Mouse (Mus musculus): ENCODE measurements around the gene Gm28043.
"Not testable (repeated sequence)": the region's sequence is repeated elsewhere in the genome, so short reads cannot be mapped to it uniquely, and the experiment has no call there.

Gm28043 gene

GRCm38 (mm10) chr17:29614115-29615023 lies at the start of gene Gm28043, which contains the start of gene Rnf8:
Gene Gm28043 (plus strand): TSS chr17:29614876.
Gene Rnf8 (plus strand): TSS chr17:29614790.
- DNase-seq: peak; percentile 91

DNA sequence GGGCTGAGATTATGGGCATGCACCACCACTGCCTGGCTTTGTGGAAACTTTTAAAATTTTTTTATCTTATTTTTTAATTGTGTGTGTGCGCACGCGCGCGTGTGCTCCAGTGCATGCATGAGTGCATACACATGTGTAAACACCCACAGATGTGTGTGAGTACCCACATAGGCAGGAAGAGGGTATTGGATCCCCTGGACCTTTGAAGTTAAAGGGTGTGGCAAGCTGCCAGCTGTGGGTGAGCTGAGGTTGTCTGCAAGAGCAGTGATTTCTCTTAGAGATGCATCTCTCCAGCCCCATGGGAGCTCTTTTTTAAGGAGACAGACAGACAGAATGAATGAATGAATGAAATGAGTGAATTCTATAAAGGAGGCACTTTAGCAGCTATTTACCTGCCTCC lies 49.2 kb upstream of the Gm28043 start:
- DNase-seq: no peak

DNA sequence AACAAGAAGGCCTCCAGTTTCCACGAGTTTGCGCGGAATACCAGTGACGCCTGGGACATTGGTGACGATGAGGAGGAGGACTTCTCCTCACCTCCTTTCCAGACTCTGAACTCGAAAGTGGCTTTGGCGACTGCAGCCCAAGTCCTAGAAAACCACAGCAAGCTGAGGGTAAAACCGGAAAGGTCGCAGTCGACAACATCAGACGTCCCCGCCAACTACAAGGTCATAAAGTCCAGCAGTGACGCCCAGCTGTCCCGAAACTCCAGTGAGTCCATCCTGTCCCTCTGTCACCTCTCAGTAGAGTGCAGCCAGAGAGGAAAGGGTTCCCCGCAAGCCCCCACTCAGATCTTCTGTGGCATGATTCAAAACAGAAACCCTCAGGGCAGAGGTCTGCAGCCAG lies 46.2 kb upstream of the Gm28043 start:
- no peak for DNase-seq

DNA sequence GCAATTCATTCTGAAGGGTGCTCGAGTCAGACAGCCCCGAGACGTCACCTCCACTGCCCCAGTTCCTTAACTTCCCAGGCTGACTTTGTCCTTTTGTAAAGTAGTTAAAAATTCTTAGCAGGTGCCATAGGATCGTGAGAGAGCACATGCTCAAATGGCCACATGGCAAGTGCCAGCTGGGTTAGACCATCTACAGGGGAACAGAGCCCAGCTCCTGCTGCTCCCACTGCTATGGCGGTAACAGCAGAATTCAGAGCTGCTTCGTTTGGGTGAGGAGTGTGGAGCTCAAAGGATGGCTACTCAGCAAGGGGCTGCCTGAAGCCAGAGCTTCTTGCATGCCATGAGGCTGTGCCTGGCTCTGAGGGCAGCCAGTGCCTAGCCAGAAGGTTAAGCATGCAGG lies 44.8 kb upstream of the Gm28043 start:
- peak; percentile 20 for DNase-seq

GRCm38 (mm10) chr17:29579579-29580126 lies 35.0 kb upstream of the Gm28043 start:
- DNase-seq: no peak

GRCm38 (mm10) chr17:29583569-29583968 lies 31.1 kb upstream of the Gm28043 start:
- no peak for DNase-seq

GRCm38 (mm10) chr17:29584306-29584705 lies 30.4 kb upstream of the Gm28043 start:
- DNase-seq: no peak

GRCm38 (mm10) chr17:29584737-29585136 lies 29.9 kb upstream of the Gm28043 start:
- DNase-seq: no peak

- no peak for DNase-seq
These were observed 29.2 kb upstream of the Gm28043 start for GRCm38 (mm10) chr17:29585446-29585845.

- DNase-seq: no peak
These were observed 27.8 kb upstream of the Gm28043 start for GRCm38 (mm10) chr17:29586921-29587320.

DNA sequence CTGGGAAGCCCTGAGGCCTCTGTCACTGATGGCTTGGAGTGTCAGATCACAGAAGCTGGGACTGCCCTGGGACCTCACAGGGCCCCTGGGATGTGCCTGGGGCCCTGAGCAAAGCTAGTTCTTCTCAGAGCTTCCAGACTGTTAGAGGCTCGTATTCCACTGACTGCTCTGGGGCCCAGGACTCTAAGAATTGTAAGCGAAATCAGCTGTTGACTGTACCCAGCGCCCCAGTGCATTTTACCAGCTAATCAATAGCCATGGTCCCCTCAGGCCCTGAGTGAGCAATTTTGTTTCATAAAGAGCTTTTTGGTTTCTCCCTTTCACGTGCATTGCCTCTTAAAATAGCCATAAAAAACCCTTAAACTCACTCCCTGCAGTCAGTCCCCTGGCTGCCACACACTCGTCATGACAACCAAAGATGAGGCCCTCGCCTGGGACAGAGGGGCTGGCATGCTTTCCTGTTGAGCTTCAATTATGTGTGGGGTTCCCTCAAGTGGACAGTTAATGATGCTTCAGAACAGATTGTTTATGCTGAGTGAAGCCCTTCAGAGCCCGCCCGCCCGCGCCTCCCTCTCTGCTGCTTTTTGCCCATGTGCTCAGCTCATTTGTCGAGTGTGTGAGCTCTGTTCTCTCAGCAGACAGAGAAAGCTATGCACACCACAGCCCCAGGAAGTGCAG lies 25.3 kb upstream of the Gm28043 start:
- DNase-seq: no peak

DNA sequence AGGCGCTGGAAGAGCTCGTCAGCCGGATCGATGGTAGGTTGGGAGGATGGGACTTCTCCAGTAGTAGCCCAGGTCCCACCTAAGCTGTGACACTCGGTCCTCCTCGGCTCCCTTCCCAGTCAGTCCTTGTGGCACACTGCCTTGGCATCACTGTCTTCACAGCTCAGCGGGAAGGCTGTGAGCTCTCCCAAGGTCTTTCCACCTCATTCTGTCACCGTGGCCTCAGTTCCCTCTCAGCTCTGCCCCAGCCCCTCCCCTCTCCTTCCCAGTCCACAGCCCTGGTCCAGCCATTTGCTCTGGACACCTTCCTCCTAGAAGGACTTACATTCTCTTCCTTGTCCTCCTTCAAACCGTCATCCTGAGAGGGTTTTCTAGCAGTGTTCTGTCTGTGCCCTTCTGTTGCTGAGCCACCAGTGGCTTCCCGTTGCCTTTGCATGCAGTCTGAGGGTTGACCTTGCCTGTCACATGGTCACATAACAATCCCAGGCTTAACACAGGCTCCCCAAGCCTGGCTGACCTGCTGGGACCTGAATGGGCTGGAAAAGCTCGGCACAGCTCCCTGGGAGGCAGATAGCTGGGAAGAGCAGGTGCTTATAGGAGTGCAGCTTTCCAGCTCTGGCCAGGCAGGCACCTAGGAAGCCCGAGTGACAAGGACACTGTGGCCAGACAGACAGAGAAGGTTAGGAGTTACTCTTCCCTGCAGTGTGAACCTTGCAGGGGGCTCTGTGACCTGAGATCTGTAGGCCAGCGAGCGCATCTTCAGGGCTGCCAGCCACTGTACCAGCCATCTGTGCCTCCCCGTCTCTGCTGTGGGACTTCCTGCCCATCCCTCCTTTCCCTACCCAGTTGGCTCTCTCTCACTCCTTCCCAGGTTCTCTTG lies 18.5 kb upstream of the Gm28043 start:
- DNase-seq: peak; percentile 63

DNA sequence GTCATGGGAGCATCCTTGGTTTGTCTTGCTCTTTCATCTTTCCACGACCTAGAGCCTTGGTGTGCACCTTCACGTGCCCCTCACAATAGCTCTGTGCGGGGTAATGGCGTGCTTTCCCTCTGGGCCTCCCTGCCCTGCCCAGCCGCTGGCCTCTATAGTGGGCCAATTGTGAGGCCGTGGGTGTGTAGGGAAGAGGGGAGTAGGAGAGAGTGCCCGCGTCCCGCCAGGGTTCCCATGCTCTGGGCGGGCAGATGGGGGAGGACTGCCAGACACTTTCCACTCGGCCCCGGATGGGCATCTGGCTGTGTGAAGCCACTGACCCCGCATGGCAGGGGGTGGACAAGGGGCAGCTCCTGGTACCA lies 17.9 kb upstream of the Gm28043 start:
- DNase-seq: no peak

DNA sequence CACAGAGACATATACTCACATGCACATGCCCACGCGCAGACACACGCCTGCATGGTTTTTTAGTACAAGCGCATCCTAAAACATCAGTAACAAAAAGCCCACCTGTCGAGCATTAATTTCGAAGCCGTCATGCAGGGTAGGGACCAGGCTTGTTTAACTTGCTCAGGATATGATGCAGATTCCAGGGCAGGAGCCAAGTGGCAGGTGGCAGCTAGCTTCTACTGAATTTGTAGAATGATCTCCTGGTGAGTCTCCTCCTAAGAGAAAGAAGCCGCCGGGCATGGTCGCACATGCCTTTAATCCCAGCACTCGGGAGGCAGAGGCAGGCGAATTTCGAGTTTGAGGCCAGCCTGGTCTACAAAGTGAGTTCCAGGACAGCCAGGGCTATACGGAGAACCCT lies 15.6 kb upstream of the Gm28043 start:
- DNase-seq: no peak

GRCm38 (mm10) chr17:29599537-29599936 lies 15.1 kb upstream of the Gm28043 start:
- no peak for DNase-seq

GRCm38 (mm10) chr17:29601391-29601790 lies 13.3 kb upstream of the Gm28043 start:
- DNase-seq: no peak

DNA sequence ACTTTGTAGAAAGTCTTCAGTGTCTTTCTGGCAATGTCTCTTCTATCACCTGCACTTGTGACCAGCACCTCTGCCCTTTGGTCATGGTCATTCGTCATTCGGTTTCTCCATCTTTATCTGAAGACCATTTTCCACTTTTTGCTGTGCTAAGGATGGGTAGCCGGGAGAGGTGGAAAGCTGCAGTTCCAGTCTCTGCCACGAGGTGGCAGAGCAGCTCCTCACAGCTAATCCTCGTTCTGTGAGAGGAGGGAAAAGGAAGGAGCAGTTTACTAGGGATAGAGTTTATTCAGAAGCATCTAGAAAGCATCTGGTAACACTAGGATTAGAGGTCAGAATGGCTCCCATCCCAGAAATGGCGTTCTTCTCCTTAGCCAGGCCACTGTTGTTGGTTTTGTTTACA lies 11.4 kb upstream of the Gm28043 start:
- peak; percentile 74 for DNase-seq

DNA sequence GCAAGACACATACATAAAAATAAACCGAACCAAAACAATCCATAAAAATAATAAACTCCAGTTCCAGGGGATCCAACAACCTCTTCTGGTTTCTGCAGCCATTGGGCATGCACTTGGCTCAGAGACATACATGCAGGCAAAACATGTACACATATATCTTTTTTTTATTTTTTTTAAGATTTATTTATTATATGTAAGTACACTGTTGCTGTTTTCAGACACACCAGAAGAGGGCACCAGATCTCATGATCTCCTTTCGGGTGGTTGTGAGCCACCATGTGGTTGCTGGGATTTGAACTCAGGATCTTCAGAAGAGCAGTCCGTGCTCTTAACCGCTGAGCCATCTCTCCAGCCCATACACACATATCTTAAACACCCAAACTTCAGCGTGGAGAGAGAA lies 1.2 kb upstream of the Gm28043 start:
- DNase-seq: not testable (repeated sequence)

DNA sequence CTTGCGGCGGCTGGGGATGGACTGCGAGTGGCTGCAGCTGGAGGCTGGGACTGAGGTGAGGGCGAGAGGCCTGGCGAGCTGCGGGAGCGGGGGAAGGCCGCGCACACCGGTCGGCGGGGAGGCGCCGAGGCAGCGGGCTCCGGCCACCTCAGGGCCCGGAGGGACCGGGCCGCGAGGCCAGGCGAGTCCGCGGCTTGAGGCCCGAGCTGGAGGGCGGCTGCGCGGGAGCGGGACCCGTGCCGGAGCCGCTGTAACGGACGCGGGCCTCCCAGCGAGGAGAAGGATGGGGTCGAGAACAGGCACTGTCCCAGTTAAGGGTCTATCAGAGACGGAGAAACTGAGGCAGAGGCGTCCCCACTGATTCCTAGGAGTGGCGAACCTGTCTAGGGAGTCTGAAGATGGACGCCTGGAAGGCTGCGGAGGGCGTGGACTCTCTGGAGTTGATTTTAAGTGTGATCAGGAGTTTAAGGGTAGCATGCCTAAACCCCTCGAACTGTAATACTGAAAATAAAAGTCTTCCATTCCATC lies 412 bp downstream of the Gm28043 start:
- DNase-seq: no peak

- DNase-seq: no peak
These were observed 940 bp downstream of the Gm28043 start for GRCm38 (mm10) chr17:29615616-29616015.

DNA sequence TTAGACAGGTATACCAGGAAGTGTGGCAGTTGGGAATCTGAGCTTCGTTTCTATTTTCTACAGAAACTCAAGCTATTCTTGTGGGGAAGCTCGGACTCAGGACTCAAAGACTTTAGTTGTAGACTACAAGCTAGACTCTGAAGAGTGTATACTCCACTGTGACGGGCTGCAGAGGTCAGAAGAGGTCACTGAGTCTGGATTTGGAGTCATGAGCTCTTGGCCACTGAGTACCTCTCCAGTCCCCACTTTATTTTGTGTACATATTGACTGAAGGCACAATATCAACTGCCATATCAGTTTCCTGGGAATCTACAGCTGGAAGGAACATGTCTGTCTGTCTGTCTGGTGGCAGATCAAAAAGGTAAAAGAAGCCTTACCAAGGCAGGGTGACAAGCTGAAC lies 4.6 kb downstream of the Gm28043 start:
- no peak for DNase-seq

GRCm38 (mm10) chr17:29623488-29623887 lies 8.8 kb downstream of the Gm28043 start:
- no peak for DNase-seq

GRCm38 (mm10) chr17:29627285-29627684 lies 12.6 kb downstream of the Gm28043 start:
- no peak for DNase-seq
